Mouse (Mus musculus) megakaryocyte, embryonic 14.5 days (primary cell): ENCODE results near the gene Brd4.

Source experiments
- FLI1 ChIP-seq: IDR thresholded peaks from 2 replicates; pipeline ENCODE4 v1.6.1; 2012; ENCODE audit warnings: low read length, inconsistent platforms, mixed read lengths
- GATA1 ChIP-seq: IDR thresholded peaks from 3 replicates; pipeline ENCODE4 v1.6.1; 2012; ENCODE audit warnings: mixed read lengths, low read length, inconsistent platforms, borderline replicate concordance

DNA sequence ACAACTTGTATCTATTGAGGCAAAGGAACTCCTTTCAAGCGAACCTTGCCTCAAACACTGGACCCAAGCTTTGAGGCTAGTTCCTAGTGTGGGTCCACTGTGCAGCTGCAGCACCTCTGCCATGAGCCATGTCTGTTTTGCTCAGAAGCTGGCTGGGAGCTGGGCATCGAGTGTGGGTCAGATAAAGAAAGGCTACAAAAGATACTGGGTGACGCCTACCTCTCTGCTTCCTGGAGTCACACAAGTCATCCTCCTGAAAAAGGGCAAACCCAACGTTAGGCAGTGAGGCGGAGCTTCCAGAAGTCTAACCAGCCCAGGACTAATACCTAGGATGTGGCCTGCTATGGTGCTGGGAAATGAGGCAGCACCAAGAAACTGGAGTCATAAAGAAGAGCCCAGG lies 29.4 kb upstream of the Brd4 start:
- TF ChIP-seq FLI1 (no peak), GATA1 (no peak)
